Mouse (Mus musculus) kidney, adult 2 months (tissue): Measurements from ENCODE around the gene Iqschfp. TPM values are rescaled to one million over a fixed set of nuclear protein-coding genes. Genes with fewer than 3 reads are reported as not detected.

Source experiments
- DNase-seq: peaks from one replicate; pipeline ENCODE4 v3.0.0; 2021
- H3K27ac ChIP-seq: fragments of 200-500 bp; 2 replicates; pipeline ENCODE4 v1.5.1; 2012; ENCODE audit warnings: low read depth, low read length, control low read depth, inconsistent platforms; ENCODE audit not compliant: insufficient read depth
- H3K27me3 ChIP-seq: fragments of 200-500 bp; replicated peaks from 2 replicates; pipeline ENCODE4 v1.6.1; 2012; ENCODE audit warnings: mild to moderate bottlenecking, moderate library complexity, low read length, inconsistent platforms; ENCODE audit not compliant: control insufficient read depth, insufficient read depth
- H3K36me3 ChIP-seq: fragments of 200-500 bp; 2 replicates; pipeline ENCODE4 v1.6.1; 2012; ENCODE audit warnings: mild to moderate bottlenecking, moderate library complexity, low read length, inconsistent platforms; ENCODE audit not compliant: control insufficient read depth, insufficient read depth
- H3K4me1 ChIP-seq: fragments of 200-500 bp; 2 replicates; pipeline ENCODE4 v1.6.1; 2011; ENCODE audit warnings: low read length; ENCODE audit not compliant: control insufficient read depth, insufficient read depth
- H3K4me3 ChIP-seq: fragments of 200-500 bp; 2 replicates; pipeline ENCODE4 v1.5.1; 2011; ENCODE audit warnings: mild to moderate bottlenecking, low read depth, low read length, control low read depth; ENCODE audit not compliant: insufficient read depth
- CTCF ChIP-seq: fragments of 200-500 bp; conservative IDR thresholded peaks from 2 replicates; pipeline ENCODE4 v1.5.1; 2011; ENCODE audit warnings: low read depth, mild to moderate bottlenecking, control low read depth, low read length, moderate library complexity, mixed read lengths; ENCODE audit not compliant: insufficient read depth, insufficient read length
- POLR2A ChIP-seq: fragments of 200-500 bp; IDR thresholded peaks from one replicate; pipeline ENCODE4 v1.6.1; 2011; ENCODE audit warnings: low read depth, low read length, control low read depth
- WGBS: fragments of 180-500 bp; shearing (Covaris S2); methylation state at CpG from one replicate; pipeline ENCODE4 v1.1.7; 2018; 5-methylcytosine and 5-hydroxymethylcytosine counted together
- polyA plus RNA-seq: library from polyadenylated mRNA; depleted of rRNA; stranded (reverse); fragments of >200 nt; gene quantifications from 2 replicates; pipeline ENCODE4 v1.2.3, GENCODE M21; 2012

Gene Iqschfp
- polyA plus RNA-seq, 1 experiment = not detected

DNA sequence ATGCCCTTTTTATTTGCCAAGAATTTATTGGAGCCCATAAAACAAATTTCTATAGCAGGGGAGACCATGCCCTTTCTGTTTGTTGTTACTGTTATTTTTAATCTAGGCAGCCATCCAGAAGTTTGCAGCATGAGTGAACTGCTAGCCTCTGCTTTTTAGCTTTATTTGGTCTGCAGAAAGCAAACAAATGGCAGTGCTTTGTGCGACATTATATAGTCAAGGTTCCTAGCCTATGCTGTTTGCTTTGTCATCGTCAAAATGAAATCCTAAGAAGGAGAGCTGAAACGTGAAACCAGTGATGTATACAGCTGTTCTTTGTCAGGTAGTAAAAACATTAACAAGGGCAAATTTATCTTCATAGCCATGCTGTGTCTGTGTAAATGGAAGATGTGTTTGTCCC, 459.4 kb downstream of the Iqschfp start:
- Histone ChIP-seq H3K4me3 (no peak overlapping the region), H3K36me3 (no peaks in the 10 kb centered on the region), H3K27ac (no peak overlapping the region), H3K4me1 (no peaks in the 10 kb centered on the region), H3K27me3 (no peaks in the 10 kb centered on the region)
- DNase-seq = no peak
- WGBS = 16% methylated on average over 3 of the region's 3 CpGs
- no peak for TF ChIP-seq POLR2A
- TF ChIP-seq CTCF = no peak

DNA sequence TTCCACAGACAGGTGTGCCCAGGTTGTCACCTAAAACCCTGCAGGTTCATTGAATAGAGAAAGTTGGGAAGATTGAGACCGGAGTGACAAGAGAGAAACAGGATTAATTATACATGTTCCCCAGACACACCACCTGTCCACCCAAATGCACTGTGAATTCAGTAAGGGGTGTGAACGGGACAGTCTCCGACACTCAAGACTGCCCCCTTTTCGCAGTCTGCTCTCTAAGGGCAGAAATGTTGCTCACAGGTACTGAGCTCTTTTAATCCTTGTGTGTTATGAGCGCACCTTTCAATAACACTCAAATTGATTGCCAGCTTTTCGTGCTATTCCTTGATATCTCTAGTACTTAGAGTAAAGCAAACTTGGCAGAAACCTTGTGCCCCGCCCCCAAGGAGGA, 460.9 kb downstream of the Iqschfp start:
- 90% methylated on average over 7 of the region's 7 CpGs for WGBS

DNA sequence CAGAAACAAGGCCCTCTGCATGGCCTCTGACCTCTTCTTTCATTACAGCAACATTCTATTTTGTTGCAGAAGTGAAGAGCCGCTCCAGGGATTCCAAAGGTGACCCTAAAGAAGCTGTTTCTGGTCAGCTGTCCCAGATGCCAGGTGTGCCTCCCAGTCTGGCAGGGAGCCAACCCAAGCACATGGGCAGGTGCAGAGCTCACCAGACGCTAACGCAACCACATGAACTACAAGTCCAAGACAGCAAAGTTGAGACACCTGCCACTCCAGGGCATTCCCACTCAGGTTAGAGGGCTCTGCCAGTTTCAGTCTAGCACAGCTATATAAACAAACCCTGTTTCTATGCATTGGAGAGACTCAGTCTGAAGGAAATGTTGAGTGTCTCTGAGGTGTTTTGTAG, 461.5 kb downstream of the Iqschfp start:
- Histone ChIP-seq H3K27me3 (no peaks in the 10 kb centered on the region), H3K4me1 (no peaks in the 10 kb centered on the region), H3K36me3 (no peaks in the 10 kb centered on the region), H3K27ac (no peak overlapping the region), H3K4me3 (no peak overlapping the region)
- TF ChIP-seq POLR2A (no peak), CTCF (no peak)
- 34% methylated on average over 3 of the region's 3 CpGs for WGBS
- peak; percentile 59 for DNase-seq

More for the DNA sequence above, 460.9 kb downstream of the Iqschfp start:
- no peak overlapping the region for H3K27ac ChIP-seq
- TF ChIP-seq POLR2A = no peak
- no peak for TF ChIP-seq CTCF
- no peaks in the 10 kb centered on the region for H3K36me3 ChIP-seq
- no peaks in the 10 kb centered on the region for H3K4me1 ChIP-seq
- no peaks in the 10 kb centered on the region for H3K27me3 ChIP-seq
- no peak overlapping the region for H3K4me3 ChIP-seq
- no peak for DNase-seq

DNA sequence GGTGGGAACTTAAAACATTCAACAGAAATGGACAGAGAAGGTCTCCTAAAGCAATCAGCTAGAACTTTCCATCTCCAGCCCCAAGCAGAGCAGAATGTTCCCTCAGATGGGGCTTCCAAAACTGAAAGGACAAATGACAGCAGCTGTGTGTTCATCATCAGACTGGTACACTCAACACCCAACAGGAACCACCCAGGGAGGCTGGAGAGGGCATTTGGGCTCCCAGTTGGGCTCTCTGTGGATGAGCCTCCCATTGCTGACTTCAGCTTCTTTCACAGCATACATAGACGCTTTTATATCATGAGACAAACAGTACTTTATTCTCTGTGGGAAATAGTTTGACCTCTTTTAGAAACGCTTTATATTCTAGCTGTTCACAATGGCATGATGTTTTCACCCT, 464.5 kb downstream of the Iqschfp start:
- DNase-seq = no peak
- H3K27ac ChIP-seq = no peak overlapping the region
- no peaks in the 10 kb centered on the region for H3K4me1 ChIP-seq
- WGBS = 93% methylated on average over 2 of the region's 2 CpGs
- no peaks in the 10 kb centered on the region for H3K36me3 ChIP-seq
- no peak overlapping the region for H3K4me3 ChIP-seq
- TF ChIP-seq POLR2A (no peak), CTCF (no peak)
- no peaks in the 10 kb centered on the region for H3K27me3 ChIP-seq

DNA sequence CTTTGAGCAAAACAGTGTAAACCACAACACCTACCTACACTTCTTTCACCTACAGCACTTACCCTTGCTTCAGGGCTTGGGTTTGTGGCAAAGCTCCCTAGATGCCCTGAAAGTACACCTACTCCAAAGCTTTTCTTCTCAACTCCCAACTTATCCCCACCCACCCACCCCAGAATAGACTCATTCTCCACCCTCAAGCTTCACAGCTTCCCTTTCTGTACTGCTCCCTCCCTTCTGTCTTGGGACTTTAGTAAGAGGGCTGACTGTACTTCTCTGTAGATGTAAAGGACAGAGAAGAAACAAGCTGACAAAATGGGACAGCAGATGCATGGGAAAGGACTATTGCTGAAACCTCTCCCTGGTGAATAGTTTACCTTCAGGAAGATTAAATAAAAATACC, 476.0 kb downstream of the Iqschfp start:
- no peak overlapping the region for H3K27ac ChIP-seq
- no peaks in the 10 kb centered on the region for H3K36me3 ChIP-seq
- no peaks in the 10 kb centered on the region for H3K27me3 ChIP-seq
- no peak for DNase-seq
- TF ChIP-seq CTCF = no peak
- TF ChIP-seq POLR2A = no peak
- no peak overlapping the region for H3K4me3 ChIP-seq
- no peaks in the 10 kb centered on the region for H3K4me1 ChIP-seq

DNA sequence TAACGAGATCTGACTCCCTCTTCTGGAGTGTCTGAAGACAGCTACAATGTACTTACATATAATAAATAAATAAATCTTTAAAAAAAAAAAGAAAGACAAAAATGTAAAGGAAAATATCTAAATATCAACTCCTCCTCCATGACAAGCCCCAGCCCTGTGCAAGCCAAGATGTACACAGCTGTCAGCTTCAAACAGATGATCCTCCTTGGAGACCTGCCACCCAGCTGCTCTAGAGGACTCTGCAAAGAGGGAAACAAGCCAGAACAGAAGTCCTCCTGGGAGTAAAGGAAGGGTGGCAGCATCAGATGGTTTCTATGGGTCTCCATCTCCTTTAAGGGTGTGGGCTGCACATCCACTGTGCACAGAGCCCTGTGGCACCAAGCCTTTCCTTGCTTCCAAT, 480.9 kb downstream of the Iqschfp start:
- TF ChIP-seq CTCF = no peak
- no peak for TF ChIP-seq POLR2A
- H3K36me3 ChIP-seq = no peaks in the 10 kb centered on the region
- DNase-seq = no peak
- H3K4me3 ChIP-seq = no peak overlapping the region
- no peak overlapping the region for H3K27ac ChIP-seq
- H3K27me3 ChIP-seq = no peaks in the 10 kb centered on the region
- H3K4me1 ChIP-seq = no peaks in the 10 kb centered on the region
- 100% methylated on average over 1 of the region's 1 CpGs for WGBS

DNA sequence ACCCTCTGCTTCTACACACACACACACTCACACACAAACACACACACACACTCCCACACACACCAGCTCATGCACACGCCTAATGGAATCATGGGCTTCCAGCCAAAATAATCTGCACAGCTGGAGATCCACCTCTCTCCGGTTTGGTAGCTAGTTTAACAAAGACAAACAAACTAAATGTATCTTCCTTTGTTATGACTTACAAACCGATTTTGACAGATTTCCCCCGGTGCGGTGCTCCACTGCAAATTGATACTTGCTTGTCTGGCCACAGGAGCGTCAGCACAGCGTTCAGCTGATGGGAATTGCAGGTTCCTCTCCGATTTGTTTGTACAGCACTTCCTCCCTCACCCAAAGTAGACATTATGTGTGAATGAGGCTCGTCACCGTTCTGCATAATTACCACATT, 483.1 kb downstream of the Iqschfp start:
- Histone ChIP-seq H3K4me1 (no peaks in the 10 kb centered on the region), H3K4me3 (no peak overlapping the region), H3K36me3 (no peaks in the 10 kb centered on the region), H3K27me3 (no peaks in the 10 kb centered on the region), H3K27ac (no peak overlapping the region)
- 27% methylated on average over 10 of the region's 10 CpGs for WGBS
- TF ChIP-seq POLR2A = no peak
- TF ChIP-seq CTCF = no peak
- DNase-seq = no peak
